19 mouse cellular contexts compared by ENCODE assay signal in the genomic region with DNA sequence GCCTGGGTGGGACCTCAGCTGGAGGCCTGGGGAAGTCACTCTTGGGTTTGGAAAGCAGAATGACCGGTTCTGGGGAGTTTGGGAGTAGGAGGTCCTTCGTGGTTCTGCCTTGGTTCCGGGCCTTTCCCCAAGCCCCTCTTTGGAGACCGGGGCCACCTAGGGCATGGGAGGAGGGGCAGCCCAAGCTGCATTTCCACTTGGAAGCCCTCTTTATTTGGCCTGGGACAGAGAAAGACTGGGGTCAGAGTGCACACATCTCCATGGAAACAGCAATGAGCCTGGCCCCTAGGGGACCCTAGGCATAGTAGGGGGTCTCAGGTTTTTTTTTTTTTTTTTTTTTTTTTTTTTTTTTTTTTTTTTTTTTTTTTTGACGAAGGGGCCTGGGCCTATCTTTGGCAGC. TPM values are rescaled to one million over a fixed set of nuclear protein-coding genes. Genes with fewer than 3 reads are reported as not detected.
DNase-seq lines count a peak whose midpoint lies in the region; ATAC-seq and TF ChIP-seq lines count a peak whose summit lies in the region.
"Had no signal": no experiment of that assay in that cellular context is flagged by ENCODE, and none has a peak within 500 bp of the region (broad histone marks: within the 10 kb centered on the region; RNA-seq: fewer than 3 reads in every experiment).

No protein-coding gene starts in this region.

- peaks cover 44% of the 10 kb centered on the region for H3K4me1 ChIP-seq in forebrain, embryonic 10.5 days
- peaks cover 15% of the 10 kb centered on the region for H3K4me1 ChIP-seq in forebrain, postnatal 0 days (ENCODE audit: insufficient read depth)
- H3K4me1 ChIP-seq in midbrain, embryonic 10.5 days = peaks cover 42% of the 10 kb centered on the region
- peaks cover 23% of the 10 kb centered on the region for H3K4me1 ChIP-seq in midbrain, embryonic 14.5 days (ENCODE audit: control insufficient read depth, insufficient read depth, low read length)
- peaks cover 6% of the 10 kb centered on the region for H3K4me1 ChIP-seq in embryonic facial prominence, embryonic 11.5 days (ENCODE audit: control insufficient read depth, insufficient read depth, low read length)

- H3K36me3 ChIP-seq in forebrain, embryonic 10.5 days (replicated peaks) = peaks cover 6% of the 10 kb centered on the region
- no peaks in the 10 kb centered on the region for H3K36me3 ChIP-seq in forebrain, postnatal 0 days (ENCODE audit: insufficient read depth)
- peaks cover 9% of the 10 kb centered on the region; the same call in 1 of the 2 replicates for H3K36me3 ChIP-seq in midbrain, embryonic 10.5 days
- H3K36me3 ChIP-seq in midbrain, embryonic 14.5 days (ENCODE audit: control insufficient read depth, insufficient read depth, low read length) = 0 out of 2 replicates have a peak, but pooled peaks cover 2% of the 10 kb centered on the region
- H3K36me3 ChIP-seq in embryonic facial prominence, embryonic 11.5 days (replicated peaks; ENCODE audit: control insufficient read depth, insufficient read depth, low read depth, low read length) = no peaks in the 10 kb centered on the region
- H3K36me3 ChIP-seq: heart, embryonic 15.5 days; hindbrain, embryonic 12.5 days; lung, embryonic 15.5 days; midbrain, embryonic 12.5 days; stomach, embryonic 15.5 days had no signal

- peak; percentile 51 for DNase-seq in forebrain, embryonic 10.5 days (ENCODE audit: extremely low spot score, low spot score)
- no peak for DNase-seq in forebrain, postnatal 0 days
- peak; percentile 63 for DNase-seq in midbrain, embryonic 10.5 days (ENCODE audit: low spot score)
- DNase-seq in midbrain, embryonic 14.5 days = no peak
- peak; percentile 3 for DNase-seq in R1 (ENCODE audit: low read depth, low spot score)
- DNase-seq in embryonic facial prominence, embryonic 11.5 days (ENCODE audit: low spot score) = peak; percentile 10
- DNase-seq in layer of hippocampus, postnatal 10 days (ENCODE audit: low spot score in 2 of 2) = no peak
- DNase-seq in layer of hippocampus, adult 11-12 months (ENCODE audit: low spot score) = no peak
- DNase-seq: adrenal gland, adult 8-10 months; cerebellum, postnatal 36 days; gastrocnemius, postnatal 25 days; layer of hippocampus, postnatal 36 days; lung, postnatal 4 days had no signal

- no peak overlapping the region for H3K4me2 ChIP-seq in forebrain, postnatal 0 days (ENCODE audit: low read depth)
- H3K4me2 ChIP-seq in midbrain, embryonic 14.5 days (ENCODE audit: low read length) = no peak overlapping the region
- H3K4me2 ChIP-seq in embryonic facial prominence, embryonic 11.5 days (ENCODE audit: low read depth, low read length) = no peak overlapping the region
- H3K4me2 ChIP-seq: heart, embryonic 15.5 days; stomach, embryonic 15.5 days had no signal

- ATAC-seq in forebrain, postnatal 0 days = no peak
- ATAC-seq in midbrain, embryonic 14.5 days (ENCODE audit: low FRiP score, low TSS enrichment) = no peak
- no peak for ATAC-seq in embryonic facial prominence, embryonic 11.5 days (replicated peaks; ENCODE audit: insufficient number of reproducible peaks, low FRiP score, low TSS enrichment, low read depth)

- no peaks in the 10 kb centered on the region for H3K9me3 ChIP-seq in forebrain, embryonic 10.5 days
- H3K9me3 ChIP-seq in forebrain, postnatal 0 days (ENCODE audit: low read length) = no peaks in the 10 kb centered on the region
- no peaks in the 10 kb centered on the region for H3K9me3 ChIP-seq in midbrain, embryonic 10.5 days (replicated peaks)
- H3K9me3 ChIP-seq in midbrain, embryonic 14.5 days (ENCODE audit: control insufficient read depth, low read length) = no peaks in the 10 kb centered on the region
- H3K9me3 ChIP-seq in embryonic facial prominence, embryonic 11.5 days (replicated peaks; ENCODE audit: control insufficient read depth, low read length) = no peaks in the 10 kb centered on the region
- H3K9me3 ChIP-seq: heart, embryonic 15.5 days; hindbrain, embryonic 12.5 days; lung, embryonic 15.5 days; midbrain, embryonic 12.5 days; stomach, embryonic 15.5 days had no signal

- WGBS in forebrain, embryonic 10.5 days = 7% methylated on average over 5 of the region's 5 CpGs
- 15% methylated on average over 5 of the region's 5 CpGs for WGBS in forebrain, postnatal 0 days
- 3% methylated on average over 5 of the region's 5 CpGs for WGBS in midbrain, embryonic 10.5 days
- 4% methylated on average over 5 of the region's 5 CpGs for WGBS in midbrain, embryonic 14.5 days
- WGBS in embryonic facial prominence, embryonic 11.5 days = 6% methylated on average over 5 of the region's 5 CpGs

- TF ChIP-seq CTCF in forebrain, postnatal 0 days (IDR thresholded peaks at IDR 0.05; ENCODE audit: low read depth) = no peak

- H3K27ac ChIP-seq in forebrain, embryonic 10.5 days = peak overlapping the region; percentile 100
- no peak overlapping the region for H3K27ac ChIP-seq in forebrain, postnatal 0 days (ENCODE audit: low read depth, low read length)
- H3K27ac ChIP-seq in midbrain, embryonic 10.5 days (replicated peaks) = peak overlapping the region; percentile 100
- no peak overlapping the region for H3K27ac ChIP-seq in midbrain, embryonic 14.5 days (replicated peaks; ENCODE audit: low read depth, low read length)
- no peak overlapping the region for H3K27ac ChIP-seq in embryonic facial prominence, embryonic 11.5 days (replicated peaks; ENCODE audit: low read depth, low read length)
- H3K27ac ChIP-seq: liver, embryonic 14.5 days; stomach, embryonic 15.5 days had no signal

- no peaks in the 10 kb centered on the region for H3K27me3 ChIP-seq in forebrain, embryonic 10.5 days (ENCODE audit: poor library complexity, severe bottlenecking)
- no peaks in the 10 kb centered on the region for H3K27me3 ChIP-seq in forebrain, postnatal 0 days (ENCODE audit: insufficient read depth, low read length)
- H3K27me3 ChIP-seq in midbrain, embryonic 10.5 days (ENCODE audit: low read depth, poor library complexity, severe bottlenecking) = no peaks in the 10 kb centered on the region
- H3K27me3 ChIP-seq in midbrain, embryonic 14.5 days (ENCODE audit: control insufficient read depth, insufficient read depth, low read length) = no peaks in the 10 kb centered on the region
- H3K27me3 ChIP-seq in embryonic facial prominence, embryonic 11.5 days (ENCODE audit: control insufficient read depth, insufficient read depth, low read length) = no peaks in the 10 kb centered on the region
- H3K27me3 ChIP-seq: heart, embryonic 15.5 days; hindbrain, embryonic 12.5 days; lung, embryonic 15.5 days; midbrain, embryonic 12.5 days; stomach, embryonic 15.5 days had no signal

- H3K9ac ChIP-seq in forebrain, postnatal 0 days = no peak overlapping the region
- no peak overlapping the region for H3K9ac ChIP-seq in midbrain, embryonic 14.5 days (replicated peaks; ENCODE audit: low read length)
- H3K9ac ChIP-seq in embryonic facial prominence, embryonic 11.5 days (replicated peaks; ENCODE audit: low read length) = no peak overlapping the region
- H3K9ac ChIP-seq: liver, embryonic 14.5 days; lung, embryonic 15.5 days; stomach, embryonic 15.5 days had no signal

- H3K4me3 ChIP-seq in forebrain, embryonic 10.5 days = peak overlapping the region; percentile 99
- no peak overlapping the region for H3K4me3 ChIP-seq in forebrain, postnatal 0 days (ENCODE audit: low read depth, low read length)
- peak overlapping the region; percentile 99 for H3K4me3 ChIP-seq in midbrain, embryonic 10.5 days
- no peak overlapping the region for H3K4me3 ChIP-seq in midbrain, embryonic 14.5 days (replicated peaks; ENCODE audit: low read depth, low read length)
- no peak overlapping the region for H3K4me3 ChIP-seq in embryonic facial prominence, embryonic 11.5 days (ENCODE audit: low read depth, low read length)
- H3K4me3 ChIP-seq: heart, embryonic 15.5 days; hindbrain, embryonic 12.5 days; lung, embryonic 15.5 days; stomach, embryonic 15.5 days had no signal

RNA-seq across cellular contexts. Expression of a gene that starts 2.4 kb away (rescaled TPM):
- polyA plus RNA-seq in forebrain, embryonic 10.5 days (2016; fragmentation: Nextera tagmentation; extraction: Ambion mirVana) = 105 and 108 TPM in 2 replicates
- total RNA-seq in forebrain, postnatal 0 days (2014; rRNA removed) = 98.3 and 127 TPM in 2 replicates
- 46.4 and 58.6 TPM in 2 replicates for polyA plus RNA-seq in forebrain, postnatal 0 days (2015; fragmentation: Nextera tagmentation; extraction: Ambion mirVana)
- 91.0 and 97.6 TPM in 2 replicates for polyA plus RNA-seq in midbrain, embryonic 10.5 days (2016; fragmentation: Nextera tagmentation; extraction: Ambion mirVana)
- polyA plus RNA-seq in midbrain, embryonic 14.5 days (2014; fragmentation: Nextera tagmentation; extraction: Ambion mirVana) = 91.3 and 119 TPM in 2 replicates
- 73.6 and 78.1 TPM in 2 replicates for polyA plus RNA-seq in embryonic facial prominence, embryonic 11.5 days (2014; fragmentation: Nextera tagmentation; extraction: Ambion mirVana)
- 100 to 1,000 TPM; 131 to 143 TPM for total RNA-seq in layer of hippocampus, postnatal 10 days (2021)

RNA-seq across cellular contexts. Expression of a gene that starts 35.5 kb away (rescaled TPM):
- polyA plus RNA-seq in forebrain, embryonic 10.5 days (2016; fragmentation: Nextera tagmentation; extraction: Ambion mirVana) = 57.8 and 59.2 TPM in 2 replicates
- 42.7 and 48.6 TPM in 2 replicates for total RNA-seq in forebrain, postnatal 0 days (2014; rRNA removed)
- polyA plus RNA-seq in forebrain, postnatal 0 days (2015; fragmentation: Nextera tagmentation; extraction: Ambion mirVana) = 79.7 and 83.6 TPM in 2 replicates
- polyA plus RNA-seq in midbrain, embryonic 10.5 days (2016; fragmentation: Nextera tagmentation; extraction: Ambion mirVana) = 47.7 and 50.6 TPM in 2 replicates
- polyA plus RNA-seq in midbrain, embryonic 14.5 days (2014; fragmentation: Nextera tagmentation; extraction: Ambion mirVana) = 64.4 and 70.3 TPM in 2 replicates
- polyA plus RNA-seq in embryonic facial prominence, embryonic 11.5 days (2014; fragmentation: Nextera tagmentation; extraction: Ambion mirVana) = 46.1 and 48.9 TPM in 2 replicates
- 100 to 1,000 TPM; 105 to 106 TPM for total RNA-seq in layer of hippocampus, postnatal 10 days (2021)

Comparison
In these comparisons a context has a peak if more than half of its experiments do, and no peak if none do; other contexts are left out.
1. DNase-seq: peak in forebrain, embryonic 10.5 days (single experiment), midbrain, embryonic 10.5 days (single experiment), R1 (single experiment) and embryonic facial prominence, embryonic 11.5 days (single experiment); none in forebrain, postnatal 0 days (single experiment), midbrain, embryonic 14.5 days (single experiment), layer of hippocampus, postnatal 10 days (0 of 2) and layer of hippocampus, adult 11-12 months (single experiment).
2. H3K27ac ChIP-seq: peak in forebrain, embryonic 10.5 days (single experiment) and midbrain, embryonic 10.5 days (single experiment); none in forebrain, postnatal 0 days (single experiment), midbrain, embryonic 14.5 days (single experiment) and embryonic facial prominence, embryonic 11.5 days (single experiment).
3. H3K4me3 ChIP-seq: peak in forebrain, embryonic 10.5 days (single experiment) and midbrain, embryonic 10.5 days (single experiment); none in forebrain, postnatal 0 days (single experiment), midbrain, embryonic 14.5 days (single experiment) and embryonic facial prominence, embryonic 11.5 days (single experiment).